Mouse (Mus musculus): ENCODE data around the gene Gna15. TPM values are rescaled to one million over a fixed set of nuclear protein-coding genes. Genes with fewer than 3 reads are reported as not detected.

The Gna15 gene
- polyA plus RNA-seq, 1 experiment = not detected

Other genes with a start within 250 kb of the Gna15 start
- 0.17 TPM for gene Tjp3, start 232.6 kb downstream of the Gna15 start, polyA plus RNA-seq (2012; fragmentation: generic; extraction: Trizol)
- 23.3 TPM for gene Pip5k1c, start 231.3 kb downstream of the Gna15 start, polyA plus RNA-seq (2012; fragmentation: generic; extraction: Trizol)
- gene Cactin, start 203.1 kb downstream of the Gna15 start, polyA plus RNA-seq (2012; fragmentation: generic; extraction: Trizol) = 31.3 TPM
- 0.16 TPM for gene Tbxa2r, start 195.5 kb downstream of the Gna15 start, polyA plus RNA-seq (2012; fragmentation: generic; extraction: Trizol)
- 0.10 TPM for gene Gipc3, start 181.0 kb downstream of the Gna15 start, polyA plus RNA-seq (2012; fragmentation: generic; extraction: Trizol)
- 80.2 TPM for gene Hmg20b, start 173.7 kb downstream of the Gna15 start, polyA plus RNA-seq (2012; fragmentation: generic; extraction: Trizol)
- 21.7 TPM for gene Mfsd12, start 166.7 kb downstream of the Gna15 start, polyA plus RNA-seq (2012; fragmentation: generic; extraction: Trizol)
- gene 4930404N11Rik, start 158.4 kb downstream of the Gna15 start, polyA plus RNA-seq (2012; fragmentation: generic; extraction: Trizol) = 0.92 TPM
- gene Fzr1, start 145.7 kb downstream of the Gna15 start, polyA plus RNA-seq (2012; fragmentation: generic; extraction: Trizol) = 42.0 TPM
- gene Dohh, start 139.8 kb downstream of the Gna15 start, polyA plus RNA-seq (2012; fragmentation: generic; extraction: Trizol) = 103 TPM
- gene Gm48551, start 139.8 kb downstream of the Gna15 start, polyA plus RNA-seq (2012; fragmentation: generic; extraction: Trizol) = 1.7 TPM
- gene Gm48552, start 135.2 kb downstream of the Gna15 start, polyA plus RNA-seq (2012; fragmentation: generic; extraction: Trizol) = 0.73 TPM
- gene Smim24, start 131.2 kb downstream of the Gna15 start, polyA plus RNA-seq (2012; fragmentation: generic; extraction: Trizol) = 0.30 TPM
- 115 TPM for gene Nfic, start 68.6 kb downstream of the Gna15 start, polyA plus RNA-seq (2012; fragmentation: generic; extraction: Trizol)
- 0.37 TPM for gene Celf5, start 41.5 kb downstream of the Gna15 start, polyA plus RNA-seq (2012; fragmentation: generic; extraction: Trizol)
- gene Ncln, start 27.8 kb downstream of the Gna15 start, polyA plus RNA-seq (2012; fragmentation: generic; extraction: Trizol) = 153 TPM
- not detected for gene S1pr4, start 24.1 kb downstream of the Gna15 start, polyA plus RNA-seq (2012; fragmentation: generic; extraction: Trizol)
- 58.2 TPM for gene Gna11, start 21.0 kb upstream of the Gna15 start, polyA plus RNA-seq (2012; fragmentation: generic; extraction: Trizol)
- 639 TPM for gene Aes, start 35.3 kb upstream of the Gna15 start, polyA plus RNA-seq (2012; fragmentation: generic; extraction: Trizol)
- gene Tle2, start 50.3 kb upstream of the Gna15 start, polyA plus RNA-seq (2012; fragmentation: generic; extraction: Trizol) = 11.3 TPM
- gene Tle6, start 76.8 kb upstream of the Gna15 start, polyA plus RNA-seq (2012; fragmentation: generic; extraction: Trizol) = 15.3 TPM
- 0.78 TPM for gene BC025920, start 82.0 kb upstream of the Gna15 start, polyA plus RNA-seq (2012; fragmentation: generic; extraction: Trizol)
- 28.0 TPM for gene Sirt6, start 103.6 kb upstream of the Gna15 start, polyA plus RNA-seq (2012; fragmentation: generic; extraction: Trizol)
- gene Ankrd24, start 104.3 kb upstream of the Gna15 start, polyA plus RNA-seq (2012; fragmentation: generic; extraction: Trizol) = 11.8 TPM
- 0.59 TPM for gene Gm10778, start 124.8 kb upstream of the Gna15 start, polyA plus RNA-seq (2012; fragmentation: generic; extraction: Trizol)
- 1.1 TPM for gene Zfp433, start 180.6 kb upstream of the Gna15 start, polyA plus RNA-seq (2012; fragmentation: generic; extraction: Trizol)
- gene Gm3055, start 246.9 kb upstream of the Gna15 start, polyA plus RNA-seq (2012; fragmentation: generic; extraction: Trizol) = 0.89 TPM

Data from myocyte (in vitro differentiated cells).